Mouse (Mus musculus) left cerebral cortex, postnatal 4 days (tissue): ENCODE data around the gene Tvp23a. TPM values are rescaled to one million over a fixed set of nuclear protein-coding genes. Genes with fewer than 3 reads are reported as not detected.

Experiments
- DNase-seq: peaks from one replicate; pipeline ENCODE4 v3.0.0-alpha.2; 2022
- intact Hi-C: fragments of 180-260 bp; cut with DNase I; formaldehyde crosslinking; loops from one replicate; pipeline ENCODE4 v1.15.1; 2025
- total RNA-seq, 2 experiments: library from RNA; stranded (reverse); gene quantifications; 2 replicates each; pipeline ENCODE4 v1.2.3; 2021

Gene Tvp23a
- total RNA-seq, 2 experiments from 2014 or later: 54.3 to 55.2 TPM

- intact Hi-C loops: no loop called here
- no peak for DNase-seq
These were observed 7.4 kb upstream of the Tvp23a start for GRCm38 (mm10) chr16:10454583-10454974.

GRCm38 (mm10) chr16:10453872-10454582 is 6.9 kb upstream of the Tvp23a start:
- intact Hi-C loops: no loop called here
- no peak for DNase-seq

DNA sequence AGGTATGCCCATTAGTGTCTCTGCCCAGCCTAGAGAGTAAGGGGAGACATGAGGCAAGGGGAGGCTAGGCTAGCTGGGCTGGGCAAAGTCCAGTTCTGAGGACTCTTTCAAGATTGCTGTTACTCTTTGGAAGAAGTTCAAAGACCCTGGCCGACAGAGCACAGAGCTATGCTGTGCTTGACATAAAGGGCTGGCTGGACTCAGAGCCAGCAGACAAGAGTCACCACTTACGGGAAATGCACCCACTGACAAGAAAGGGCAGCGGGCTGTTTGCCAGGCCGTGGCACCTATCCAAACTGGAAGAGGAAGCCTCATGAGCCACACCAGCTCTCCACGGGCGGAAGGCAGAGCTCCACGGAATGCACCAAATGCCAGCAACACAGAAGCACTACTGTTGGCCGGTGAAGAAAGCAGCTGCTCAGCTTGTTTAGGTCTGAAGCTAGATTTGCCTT is 5.3 kb upstream of the Tvp23a start:
- peak; percentile 94 for DNase-seq
- intact Hi-C loops: no loop called here

DNA sequence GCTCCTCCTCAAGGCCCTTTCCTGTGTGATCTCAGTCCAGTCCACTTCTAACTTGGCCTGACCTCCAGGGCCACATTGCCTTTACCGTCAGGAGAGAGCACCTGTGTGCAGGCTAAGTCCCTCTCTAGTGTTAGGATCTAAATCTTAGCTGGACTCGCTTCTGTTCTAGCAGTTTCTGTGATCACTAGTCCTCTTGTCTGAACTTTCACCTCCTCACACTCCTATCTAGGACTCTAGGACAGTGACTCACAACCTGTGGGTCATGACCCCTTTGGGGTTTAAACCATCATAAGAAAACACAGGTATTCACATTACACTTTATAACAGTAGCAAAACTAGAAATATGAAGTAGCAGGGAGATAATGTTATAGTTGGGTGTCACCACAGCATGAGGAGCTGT is 4.7 kb upstream of the Tvp23a start:
- DNase-seq: no peak
- intact Hi-C loops: no loop called here

DNA sequence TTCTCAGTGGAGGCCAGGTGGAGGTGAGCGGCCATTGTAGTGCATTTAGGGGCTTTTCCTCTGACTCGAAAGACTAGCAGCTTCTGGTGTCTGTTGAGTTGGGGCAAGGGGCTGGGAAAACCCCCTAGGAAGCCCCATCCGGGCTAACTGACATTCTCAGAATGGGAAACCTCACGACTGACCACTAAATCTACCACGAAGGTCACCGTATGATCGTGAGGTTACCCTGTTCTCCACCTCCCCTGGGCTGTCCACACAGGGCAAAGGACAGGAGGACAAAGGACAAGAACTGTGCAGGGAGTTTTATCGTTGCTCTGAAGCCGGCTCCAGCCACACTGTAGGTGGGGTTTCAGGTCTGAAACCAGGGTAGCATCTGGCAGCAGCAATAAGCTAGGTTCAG is 1.8 kb upstream of the Tvp23a start:
- intact Hi-C loops: no loop called here
- DNase-seq: no peak

DNA sequence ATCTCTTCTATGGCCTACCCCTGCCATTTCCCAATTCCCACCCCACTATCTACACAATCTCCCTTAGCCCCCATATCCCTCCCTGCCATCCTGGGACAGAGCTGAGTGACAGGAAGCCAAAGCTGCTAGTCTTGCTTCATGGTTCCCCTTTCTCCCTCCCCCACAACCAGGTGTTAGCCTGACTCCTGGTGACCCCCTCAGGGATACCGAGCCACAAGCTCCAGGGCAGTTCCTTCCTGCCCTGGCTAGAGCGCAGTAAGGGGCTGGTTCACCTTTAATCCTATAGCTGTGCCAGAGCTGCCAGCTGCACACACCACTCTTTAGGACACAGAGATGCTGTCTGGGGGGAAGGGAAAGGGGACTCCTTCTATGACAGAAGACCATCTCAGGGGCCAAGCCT is 619 bp upstream of the Tvp23a start:
- DNase-seq: no peak
- intact Hi-C loops: no loop called here

- peak; percentile 10 for DNase-seq
- intact Hi-C loops: no loop called here
These were observed 444 bp downstream of the Tvp23a start for GRCm38 (mm10) chr16:10446573-10447263.

- DNase-seq: no peak
- intact Hi-C loops: no loop called here
These were observed 3.4 kb downstream of the Tvp23a start for GRCm38 (mm10) chr16:10443723-10444122.

DNA sequence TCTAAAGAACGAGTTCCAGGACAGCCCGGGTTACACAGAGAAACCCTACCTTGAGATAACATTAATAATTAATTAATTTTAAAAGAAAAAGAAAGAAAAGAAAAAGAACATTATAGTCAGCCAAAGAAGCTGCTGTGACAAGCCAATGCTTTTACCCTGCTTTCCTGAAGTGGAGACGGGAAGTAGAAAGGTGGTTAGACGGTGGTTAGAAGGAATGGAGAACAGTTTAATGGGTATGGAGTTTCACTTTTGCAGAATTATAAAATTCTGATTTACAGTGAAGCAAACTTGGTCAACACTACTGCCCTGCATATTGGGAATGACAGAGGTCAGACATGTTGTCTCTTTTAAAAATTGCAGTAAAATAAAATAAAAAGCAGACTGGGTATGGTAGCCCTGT is 5.4 kb downstream of the Tvp23a start:
- no peak for DNase-seq
- intact Hi-C loops: no loop called here

GRCm38 (mm10) chr16:10441328-10441727 is 5.8 kb downstream of the Tvp23a start:
- intact Hi-C loops: no loop called here
- DNase-seq: no peak

DNA sequence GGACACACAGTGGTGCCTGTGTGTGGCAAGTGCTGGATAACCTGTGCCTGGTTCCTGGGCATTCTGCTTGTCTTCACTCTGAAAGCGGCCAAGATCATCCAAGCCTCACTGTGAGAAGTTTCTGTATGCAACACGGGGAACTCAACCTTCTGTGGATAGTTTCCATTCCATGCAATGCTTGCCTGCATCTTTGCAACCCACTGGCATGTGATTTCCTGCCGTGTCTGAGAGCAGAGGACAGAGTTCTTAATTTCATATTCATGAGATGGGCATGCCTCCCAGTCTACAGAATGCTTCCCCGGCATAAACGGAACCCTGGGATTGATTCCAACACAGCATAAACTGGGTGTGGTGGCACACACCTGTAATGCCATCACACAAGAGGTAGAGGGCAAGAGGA is 9.1 kb downstream of the Tvp23a start:
- no peak for DNase-seq
- intact Hi-C loops: no loop called here

- no peak for DNase-seq
- intact Hi-C loops: no loop called here
These were observed 11.0 kb downstream of the Tvp23a start for GRCm38 (mm10) chr16:10436166-10436565.

DNA sequence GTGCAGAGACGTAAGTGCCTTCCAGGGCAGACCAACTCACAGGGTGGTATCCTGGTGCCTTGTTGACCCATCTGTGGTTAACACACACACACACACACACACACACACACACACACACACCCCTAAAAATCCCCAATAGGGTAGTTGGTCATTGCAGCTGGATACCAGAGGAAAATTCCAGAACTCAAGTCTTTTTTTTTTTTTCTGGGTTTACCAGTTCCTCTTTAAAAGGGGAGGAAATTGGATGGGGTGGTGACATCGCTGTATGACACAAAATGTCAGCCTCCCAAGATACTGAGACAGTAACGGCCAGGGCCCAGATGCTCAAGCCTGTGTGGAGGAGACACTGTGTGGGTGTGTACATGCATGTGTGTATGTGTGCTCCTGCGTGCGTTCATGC is 13.8 kb downstream of the Tvp23a start:
- no peak for DNase-seq

DNA sequence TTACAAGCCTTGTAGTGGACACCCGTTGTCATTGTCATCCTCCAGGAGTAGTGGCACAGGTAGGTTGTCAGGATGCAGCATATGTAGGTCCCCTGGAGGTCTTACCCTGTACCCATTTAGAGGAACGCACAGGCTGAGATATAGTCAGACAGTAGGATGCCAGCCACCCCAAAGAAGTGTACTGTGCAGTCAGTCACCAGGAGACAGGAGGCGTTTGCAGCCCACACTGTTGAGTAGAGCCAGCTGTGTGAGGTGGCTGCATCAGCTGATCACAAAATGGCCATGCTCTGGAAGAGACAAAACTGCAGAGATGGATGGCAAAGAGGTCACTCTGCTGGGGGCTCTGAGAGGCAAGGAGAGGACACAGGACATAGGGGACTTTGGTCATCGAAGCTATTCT is 14.8 kb downstream of the Tvp23a start:
- intact Hi-C loops: no loop called here
- DNase-seq: no peak

More for the DNA sequence above, 13.8 kb downstream of the Tvp23a start:
- intact Hi-C loops: no loop called here

GRCm38 (mm10) chr16:10431911-10432310 is 15.3 kb downstream of the Tvp23a start:
- intact Hi-C loops: no loop called here
- no peak for DNase-seq

GRCm38 (mm10) chr16:10420447-10421054 is 26.6 kb downstream of the Tvp23a start:
- DNase-seq: no peak
- intact Hi-C loops: no loop called here

- intact Hi-C loops: loop anchor here (5.0 kb wide), 1 partner anchor 105 kb away; no protein-coding TSS in a partner anchor
These were observed 29.4 kb downstream of the Tvp23a start for GRCm38 (mm10) chr16:10417723-10418259.

GRCm38 (mm10) chr16:10416866-10417265 is 30.3 kb downstream of the Tvp23a start:
- intact Hi-C loops: loop anchor here (5.0 kb wide), 1 partner anchor 105 kb away; no protein-coding TSS in a partner anchor
- DNase-seq: no peak

More at GRCm38 (mm10) chr16:10417723-10418259, 29.4 kb downstream of the Tvp23a start:
- no peak for DNase-seq

DNA sequence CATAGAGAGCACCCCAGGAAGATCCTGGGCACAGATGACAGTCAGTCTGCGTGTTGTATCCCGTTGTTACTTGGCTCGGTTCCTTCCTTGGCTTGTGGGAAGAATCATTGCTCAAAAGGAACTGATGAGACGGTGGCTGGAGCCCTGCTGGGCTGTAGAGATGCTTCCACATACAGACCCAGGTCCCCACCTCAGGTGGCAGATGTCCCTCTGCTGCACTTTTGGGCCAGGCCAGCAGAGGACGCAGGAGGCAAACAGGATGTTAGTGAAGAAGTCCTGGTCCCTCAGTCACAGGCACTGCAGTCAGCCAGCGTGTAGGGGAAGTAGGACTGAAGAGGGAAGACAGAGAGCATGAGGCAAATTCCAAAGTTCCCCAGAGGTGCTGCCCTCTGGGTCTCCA is 31.2 kb downstream of the Tvp23a start:
- DNase-seq: peak; percentile 65
- intact Hi-C loops: loop anchor here (5.0 kb wide), 1 partner anchor 106 kb away; no protein-coding TSS in a partner anchor

GRCm38 (mm10) chr16:10411764-10412746 is 35.1 kb downstream of the Tvp23a start, which contains the start of gene Nubp1:
TSS of gene Nubp1 (plus strand) at chr16:10411948.
- intact Hi-C loops: no loop called here
- DNase-seq: peak; percentile 96
